Mouse (Mus musculus): Measurements from ENCODE around the gene 4930415O20Rik.
"Not testable (repeated sequence)": the region's sequence is repeated elsewhere in the genome, so short reads cannot be mapped to it uniquely, and the experiment has no call there.

The 4930415O20Rik gene

GRCm38 (mm10) chr15:98568256-98569033 is 2.4 kb upstream of the 4930415O20Rik start:
- DNase-seq (ENCODE audit: extremely low read depth, low read depth, low spot score): no peak

GRCm38 (mm10) chr15:98569216-98569615 is 1.6 kb upstream of the 4930415O20Rik start:
- DNase-seq (ENCODE audit: extremely low read depth, low read depth, low spot score): no peak

GRCm38 (mm10) chr15:98569795-98570365 is 924 bp upstream of the 4930415O20Rik start:
- no peak for DNase-seq (ENCODE audit: extremely low read depth, low read depth, low spot score)

- DNase-seq (ENCODE audit: extremely low read depth, low read depth, low spot score): no peak
Measured at GRCm38 (mm10) chr15:98573293-98573692, 2.5 kb downstream of the 4930415O20Rik start.

GRCm38 (mm10) chr15:98579310-98579709 is 8.5 kb downstream of the 4930415O20Rik start:
- DNase-seq (ENCODE audit: extremely low read depth, low read depth, low spot score): no peak

- DNase-seq (ENCODE audit: extremely low read depth, low read depth, low spot score): no peak
Measured at GRCm38 (mm10) chr15:98579795-98580464, 9.1 kb downstream of the 4930415O20Rik start.

- DNase-seq (ENCODE audit: extremely low read depth, low read depth, low spot score): no peak
Measured at GRCm38 (mm10) chr15:98582410-98582809, 11.6 kb downstream of the 4930415O20Rik start.

GRCm38 (mm10) chr15:98582996-98583395 is 12.2 kb downstream of the 4930415O20Rik start:
- DNase-seq (ENCODE audit: extremely low read depth, low read depth, low spot score): no peak

- DNase-seq (ENCODE audit: extremely low read depth, low read depth, low spot score): no peak
Measured at GRCm38 (mm10) chr15:98585421-98585820, 14.6 kb downstream of the 4930415O20Rik start.

GRCm38 (mm10) chr15:98586141-98586540 is 15.3 kb downstream of the 4930415O20Rik start:
- DNase-seq (ENCODE audit: extremely low read depth, low read depth, low spot score): not testable (repeated sequence)

- DNase-seq (ENCODE audit: extremely low read depth, low read depth, low spot score): no peak
Measured at GRCm38 (mm10) chr15:98587751-98588150, 16.9 kb downstream of the 4930415O20Rik start.

- no peak for DNase-seq (ENCODE audit: extremely low read depth, low read depth, low spot score)
Measured at GRCm38 (mm10) chr15:98589640-98590336, 19.0 kb downstream of the 4930415O20Rik start.

- DNase-seq (ENCODE audit: extremely low read depth, low read depth, low spot score): no peak
Measured at GRCm38 (mm10) chr15:98591396-98591795, 20.6 kb downstream of the 4930415O20Rik start.

- no peak for DNase-seq (ENCODE audit: extremely low read depth, low read depth, low spot score)
Measured at GRCm38 (mm10) chr15:98594193-98594592, 23.4 kb downstream of the 4930415O20Rik start.

- DNase-seq (ENCODE audit: extremely low read depth, low read depth, low spot score): no peak
Measured at GRCm38 (mm10) chr15:98595049-98595448, 24.2 kb downstream of the 4930415O20Rik start.

GRCm38 (mm10) chr15:98596609-98597008 is 25.8 kb downstream of the 4930415O20Rik start:
- DNase-seq (ENCODE audit: extremely low read depth, low read depth, low spot score): no peak

GRCm38 (mm10) chr15:98600036-98600709 is 29.4 kb downstream of the 4930415O20Rik start:
- DNase-seq (ENCODE audit: extremely low read depth, low read depth, low spot score): no peak

- DNase-seq (ENCODE audit: extremely low read depth, low read depth, low spot score): no peak
Measured at GRCm38 (mm10) chr15:98601832-98602190, 31.0 kb downstream of the 4930415O20Rik start.

GRCm38 (mm10) chr15:98602191-98602881 is 31.5 kb downstream of the 4930415O20Rik start:
- no peak for DNase-seq (ENCODE audit: extremely low read depth, low read depth, low spot score)

- DNase-seq (ENCODE audit: extremely low read depth, low read depth, low spot score): no peak
Measured at GRCm38 (mm10) chr15:98602921-98603458, 32.2 kb downstream of the 4930415O20Rik start.

All from fat pad, adult 2 months (tissue).